Mouse (Mus musculus): ENCODE results near the gene Evl. TPM values are rescaled to one million over a fixed set of nuclear protein-coding genes. Genes with fewer than 3 reads are reported as not detected.
"Not testable (repeated sequence)": the region's sequence is repeated elsewhere in the genome, so short reads cannot be mapped to it uniquely, and the experiment has no call there.

Gene Evl
- polyA plus RNA-seq, 1 experiment from 2014 or later = 156 TPM

DNA sequence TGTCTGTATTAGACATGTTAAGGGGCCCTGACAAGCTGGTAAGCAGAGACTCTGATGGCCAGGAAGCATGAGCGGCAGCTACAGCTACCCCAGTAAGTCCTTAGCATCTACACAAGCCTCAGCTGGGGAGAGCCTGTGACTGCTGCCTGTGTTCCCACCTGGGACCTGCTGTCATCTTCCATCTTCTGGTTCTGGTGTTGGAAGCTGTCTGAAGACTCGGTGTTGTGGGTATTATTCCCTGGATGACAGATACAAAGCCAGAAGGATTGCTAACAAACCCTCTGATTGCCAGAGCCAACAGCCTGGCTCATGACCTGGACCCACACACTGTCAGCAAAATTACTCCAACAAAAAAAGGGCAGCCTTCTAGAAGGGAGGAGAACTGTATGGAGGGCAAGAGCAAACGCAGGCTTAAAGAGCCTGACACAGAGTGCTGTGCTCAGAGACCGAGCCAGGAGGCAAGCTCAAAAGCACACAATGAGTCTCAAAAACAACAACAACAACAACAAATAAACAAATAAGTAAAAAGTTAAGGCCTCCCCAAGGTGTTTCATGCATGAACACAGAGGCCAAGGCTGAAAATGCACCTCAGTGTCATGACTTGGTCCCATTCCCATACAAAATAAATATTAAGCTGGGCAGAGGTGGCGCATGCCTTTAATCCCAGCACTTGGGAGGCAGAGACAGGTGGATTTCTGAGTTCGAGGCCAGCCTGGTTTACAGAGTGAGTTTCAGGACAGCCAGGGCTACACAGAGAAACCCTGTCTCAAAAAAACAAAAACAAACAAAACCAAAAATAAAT is 155.6 kb downstream of the Evl start:
- Histone ChIP-seq H3K36me3 (no peaks in the 10 kb centered on the region), H3K4me1 (no peaks in the 10 kb centered on the region), H3K27me3 (replicated peaks) (no peaks in the 10 kb centered on the region), H3K9me3 (no peaks in the 10 kb centered on the region), H3K4me3 (no peak overlapping the region), H3K9ac (no peak overlapping the region), H3K27ac (no peak overlapping the region), H3K4me2 (replicated peaks) (no peak overlapping the region)
- no peak for ATAC-seq (ENCODE audit: low FRiP score, low read depth)
- WGBS = 87% methylated on average over 6 of the region's 6 CpGs

DNA sequence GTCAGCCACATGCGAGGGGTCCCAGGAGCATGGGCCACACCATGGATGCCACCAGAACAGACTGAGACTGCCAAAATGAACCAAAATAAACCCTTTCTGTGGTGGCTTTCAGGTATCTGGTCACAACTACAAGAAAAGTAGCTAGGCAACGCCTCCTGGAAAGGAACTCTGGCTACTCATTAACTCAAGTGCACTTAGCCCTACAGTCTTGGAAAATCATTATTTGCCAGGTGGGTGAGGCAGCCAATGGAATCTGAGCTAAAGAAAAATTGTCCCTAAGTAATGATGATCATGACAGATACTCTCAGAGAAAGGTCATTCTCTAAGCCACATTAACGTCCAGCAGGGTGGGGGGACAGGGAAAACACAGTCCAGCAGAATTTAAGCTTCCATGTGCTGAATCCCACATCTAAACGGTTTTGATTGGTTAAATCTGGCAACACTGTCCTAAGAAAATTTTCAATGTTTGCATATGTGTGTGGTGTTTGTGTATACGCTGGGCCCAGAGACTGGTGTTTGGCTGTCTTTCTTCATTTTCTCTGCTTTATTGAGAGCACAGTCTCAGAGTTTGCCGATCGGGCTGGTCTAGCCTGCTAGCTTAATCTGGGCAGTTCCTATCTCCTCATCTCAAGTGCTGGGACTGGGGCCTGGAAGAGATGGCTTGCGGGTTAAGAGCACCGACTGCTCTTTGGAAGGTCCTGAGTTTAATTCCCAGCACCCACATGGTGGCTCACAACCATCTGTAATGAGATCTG is 156.5 kb downstream of the Evl start:
- no peak overlapping the region for H3K9ac ChIP-seq
- 82% methylated on average over 9 of the region's 9 CpGs for WGBS
- no peaks in the 10 kb centered on the region for H3K9me3 ChIP-seq
- H3K27me3 ChIP-seq (replicated peaks) = no peaks in the 10 kb centered on the region
- no peaks in the 10 kb centered on the region for H3K4me1 ChIP-seq
- H3K36me3 ChIP-seq = no peaks in the 10 kb centered on the region
- ATAC-seq (ENCODE audit: low FRiP score, low read depth) = no peak
- H3K4me2 ChIP-seq (replicated peaks) = no peak overlapping the region
- no peak overlapping the region for H3K4me3 ChIP-seq
- no peak overlapping the region for H3K27ac ChIP-seq

DNA sequence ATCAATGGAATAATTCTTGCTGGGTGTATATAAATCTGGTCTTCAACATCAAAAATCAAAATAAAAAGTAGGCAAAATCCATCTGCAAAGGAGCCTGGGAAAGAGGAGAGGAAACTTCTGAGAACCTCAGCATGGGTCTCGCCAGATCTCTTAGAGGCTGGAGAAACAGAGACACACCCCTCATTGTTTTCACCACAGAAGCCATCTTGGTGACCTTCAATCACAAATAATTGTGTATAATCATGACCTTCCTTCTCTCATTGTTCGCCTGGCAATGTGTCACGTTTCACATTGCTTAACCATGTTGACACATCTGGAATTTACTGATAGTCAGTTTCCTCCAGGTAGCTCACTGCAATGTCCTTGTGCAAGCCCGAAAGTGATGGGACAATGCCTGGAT is 158.0 kb downstream of the Evl start:
- Histone ChIP-seq H3K27ac (no peak overlapping the region), H3K9ac (no peak overlapping the region), H3K4me1 (no peaks in the 10 kb centered on the region), H3K4me2 (replicated peaks) (no peak overlapping the region), H3K9me3 (no peaks in the 10 kb centered on the region), H3K4me3 (no peak overlapping the region), H3K36me3 (no peaks in the 10 kb centered on the region), H3K27me3 (replicated peaks) (no peaks in the 10 kb centered on the region)
- WGBS = 86% methylated on average over 4 of the region's 4 CpGs
- no peak for ATAC-seq (ENCODE audit: low FRiP score, low read depth)

- not testable (repeated sequence) for H3K27ac ChIP-seq; H3K4me3 ChIP-seq; H3K4me2 ChIP-seq (replicated peaks); ATAC-seq (ENCODE audit: low FRiP score, low read depth); H3K36me3 ChIP-seq; H3K27me3 ChIP-seq (replicated peaks); H3K4me1 ChIP-seq; H3K9ac ChIP-seq; H3K9me3 ChIP-seq
- WGBS = 94% methylated on average over 14 of the region's 14 CpGs
Measured at GRCm38 (mm10) chr12:108713972-108714371, 159.5 kb downstream of the Evl start.

- H3K27me3 ChIP-seq (replicated peaks) = no peaks in the 10 kb centered on the region
- no peak overlapping the region for H3K27ac ChIP-seq
- no peak overlapping the region for H3K9ac ChIP-seq
- H3K4me3 ChIP-seq = no peak overlapping the region
- WGBS = 81% methylated on average over 5 of the region's 5 CpGs
- no peaks in the 10 kb centered on the region for H3K9me3 ChIP-seq
- ATAC-seq (ENCODE audit: low FRiP score, low read depth) = no peak
- H3K4me2 ChIP-seq (replicated peaks) = no peak overlapping the region
- H3K36me3 ChIP-seq = no peaks in the 10 kb centered on the region
- no peaks in the 10 kb centered on the region for H3K4me1 ChIP-seq
Measured at GRCm38 (mm10) chr12:108715854-108716253, 161.3 kb downstream of the Evl start.

GRCm38 (mm10) chr12:108718485-108718884 is 164.0 kb downstream of the Evl start:
- Histone ChIP-seq H3K9me3 (no peaks in the 10 kb centered on the region), H3K27me3 (replicated peaks) (no peaks in the 10 kb centered on the region), H3K4me2 (replicated peaks) (no peak overlapping the region), H3K4me3 (no peak overlapping the region), H3K4me1 (no peaks in the 10 kb centered on the region), H3K9ac (no peak overlapping the region), H3K27ac (no peak overlapping the region), H3K36me3 (no peaks in the 10 kb centered on the region)
- 86% methylated on average over 3 of the region's 3 CpGs for WGBS
- ATAC-seq (ENCODE audit: low FRiP score, low read depth) = no peak

- Histone ChIP-seq H3K27ac (no peak overlapping the region), H3K36me3 (no peaks in the 10 kb centered on the region), H3K4me3 (no peak overlapping the region), H3K9ac (no peak overlapping the region), H3K4me1 (no peaks in the 10 kb centered on the region), H3K27me3 (replicated peaks) (no peaks in the 10 kb centered on the region), H3K4me2 (replicated peaks) (no peak overlapping the region), H3K9me3 (no peaks in the 10 kb centered on the region)
- 96% methylated on average over 4 of the region's 4 CpGs for WGBS
- ATAC-seq (ENCODE audit: low FRiP score, low read depth) = no peak
Measured at GRCm38 (mm10) chr12:108722464-108722863, 167.9 kb downstream of the Evl start.

- 94% methylated on average over 3 of the region's 3 CpGs for WGBS
- Histone ChIP-seq H3K9ac (no peak overlapping the region), H3K27ac (no peak overlapping the region), H3K9me3 (no peaks in the 10 kb centered on the region), H3K4me3 (no peak overlapping the region), H3K4me2 (replicated peaks) (no peak overlapping the region), H3K36me3 (no peaks in the 10 kb centered on the region), H3K4me1 (no peaks in the 10 kb centered on the region), H3K27me3 (replicated peaks) (no peaks in the 10 kb centered on the region)
- no peak for ATAC-seq (ENCODE audit: low FRiP score, low read depth)
Measured at GRCm38 (mm10) chr12:108723841-108724240, 169.3 kb downstream of the Evl start.

DNA sequence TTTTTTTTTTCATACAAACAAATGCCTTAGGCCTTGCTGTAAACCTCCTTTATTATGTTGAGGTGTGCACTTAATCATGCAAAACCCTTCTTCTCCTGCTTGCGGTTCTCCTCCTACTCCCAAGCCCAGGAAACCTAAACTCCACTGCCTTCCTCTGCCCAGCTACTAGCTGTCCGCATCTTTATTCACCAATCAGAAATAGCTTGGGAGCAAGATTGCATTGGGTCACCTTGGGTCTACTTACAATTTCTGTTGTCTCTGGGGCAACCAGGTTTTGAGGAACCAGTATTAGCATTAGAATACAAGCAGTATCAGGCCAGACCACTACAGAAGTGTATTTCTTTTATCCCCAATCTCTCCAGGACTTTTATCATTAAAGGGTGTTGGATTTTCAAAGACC is 179.9 kb downstream of the Evl start:
- Histone ChIP-seq H3K27ac (no peak overlapping the region), H3K9me3 (no peaks in the 10 kb centered on the region), H3K27me3 (replicated peaks) (no peaks in the 10 kb centered on the region), H3K9ac (no peak overlapping the region), H3K4me3 (no peak overlapping the region), H3K4me1 (no peaks in the 10 kb centered on the region), H3K36me3 (no peaks in the 10 kb centered on the region), H3K4me2 (replicated peaks) (no peak overlapping the region)
- WGBS = 94% methylated on average over 2 of the region's 2 CpGs
- no peak for ATAC-seq (ENCODE audit: low FRiP score, low read depth)

GRCm38 (mm10) chr12:108737838-108738237 is 183.3 kb downstream of the Evl start:
- Histone ChIP-seq H3K36me3 (no peaks in the 10 kb centered on the region), H3K4me3 (no peak overlapping the region), H3K9me3 (no peaks in the 10 kb centered on the region), H3K27ac (no peak overlapping the region), H3K4me2 (replicated peaks) (no peak overlapping the region), H3K27me3 (replicated peaks) (no peaks in the 10 kb centered on the region), H3K9ac (no peak overlapping the region), H3K4me1 (no peaks in the 10 kb centered on the region)
- ATAC-seq (ENCODE audit: low FRiP score, low read depth) = no peak
- WGBS = 92% methylated on average over 7 of the region's 7 CpGs
